26 mouse cellular contexts compared by ENCODE assay signal in genomic region chr13:51879571-51879970, GRCm38 (mm10). TPM values are rescaled to one million over a fixed set of nuclear protein-coding genes. Genes with fewer than 3 reads are reported as not detected.
A peak's percentile ranks its signal among the peaks of the same experiment; 100 is the strongest.
DNase-seq lines count a peak whose midpoint lies in the region; ATAC-seq and TF ChIP-seq lines count a peak whose summit lies in the region.
"Had no signal": no experiment of that assay in that cellular context is flagged by ENCODE, and none has a peak within 500 bp of the region (broad histone marks: within the 10 kb centered on the region; RNA-seq: fewer than 3 reads in every experiment).

No protein-coding gene starts in this region.

- no peak overlapping the region for H3K9ac ChIP-seq in heart, embryonic 15.5 days
- no peak overlapping the region for H3K9ac ChIP-seq in midbrain, embryonic 11.5 days (ENCODE audit: low read length)
- no peak overlapping the region for H3K9ac ChIP-seq in midbrain, embryonic 16.5 days (ENCODE audit: low read depth, low read length)
- H3K9ac ChIP-seq: embryonic facial prominence, embryonic 13.5 days; forebrain, embryonic 12.5 days; forebrain, embryonic 15.5 days; hindbrain, embryonic 13.5 days; intestine, embryonic 15.5 days had no signal

- peak overlapping the region; percentile 66 for H3K27ac ChIP-seq in gastrocnemius, adult 2 months
- H3K27ac ChIP-seq in heart, embryonic 10.5 days, result peak overlapping the region; percentile 82
- H3K27ac ChIP-seq in heart, embryonic 15.5 days, result peak overlapping the region; percentile 58; the same call in 1 of the 2 replicates
- no peak overlapping the region for H3K27ac ChIP-seq in midbrain, embryonic 11.5 days (ENCODE audit: low read depth, low read length)
- H3K27ac ChIP-seq in midbrain, embryonic 16.5 days (ENCODE audit: low read length), result no peak overlapping the region
- H3K27ac ChIP-seq: embryonic facial prominence, embryonic 10.5 days; embryonic facial prominence, embryonic 13.5 days; forebrain, embryonic 12.5 days; forebrain, embryonic 15.5 days; hindbrain, embryonic 10.5 days; hindbrain, embryonic 13.5 days; intestine, embryonic 15.5 days had no signal

- DNase-seq in gastrocnemius, adult 2 months, result no peak
- DNase-seq in gastrocnemius, postnatal 4 days (ENCODE audit: low spot score in 2 of 2), result no peak
- no peak for DNase-seq in heart, embryonic 10.5 days (ENCODE audit: low spot score)
- DNase-seq in heart, postnatal 25 days (ENCODE audit: low spot score), result no peak
- no peak for DNase-seq in heart, adult 9 months (ENCODE audit: low spot score in 2 of 2)
- peak; percentile 72 for DNase-seq in midbrain, embryonic 11.5 days (ENCODE audit: low spot score, missing footprints)
- DNase-seq: adrenal gland, adult 8-10 months; adrenal gland, postnatal 25 days; cerebellum, adult 11-12 months; cerebellum, adult 8-10 months; cerebellum, postnatal 36 days; embryo, embryonic 11 days; kidney, adult 11 months; kidney, adult 8-10 months had no signal

- no peak overlapping the region for H3K4me3 ChIP-seq in gastrocnemius, adult 2 months
- H3K4me3 ChIP-seq in heart, embryonic 10.5 days, result no peak overlapping the region
- no peak overlapping the region for H3K4me3 ChIP-seq in heart, embryonic 15.5 days
- no peak overlapping the region for H3K4me3 ChIP-seq in midbrain, embryonic 11.5 days (ENCODE audit: low read depth, low read length)
- H3K4me3 ChIP-seq in midbrain, embryonic 16.5 days (ENCODE audit: low read depth, low read length), result no peak overlapping the region
- H3K4me3 ChIP-seq: embryonic facial prominence, embryonic 10.5 days; embryonic facial prominence, embryonic 13.5 days; erythroblast, embryonic 14.5 days; forebrain, embryonic 12.5 days; forebrain, embryonic 15.5 days; hindbrain, embryonic 10.5 days; hindbrain, embryonic 13.5 days; intestine, embryonic 15.5 days had no signal

- peaks cover 61% of the 10 kb centered on the region for H3K4me1 ChIP-seq in heart, embryonic 10.5 days
- H3K4me1 ChIP-seq in heart, embryonic 15.5 days (replicated peaks), result peaks cover 57% of the 10 kb centered on the region
- H3K4me1 ChIP-seq in midbrain, embryonic 11.5 days (ENCODE audit: control insufficient read depth, insufficient read depth, low read length), result peaks cover 3% of the 10 kb centered on the region; the same call in 1 of the 2 replicates
- no peaks in the 10 kb centered on the region for H3K4me1 ChIP-seq in midbrain, embryonic 16.5 days (ENCODE audit: control insufficient read depth, insufficient read depth, low read length)
- H3K4me1 ChIP-seq: forebrain, embryonic 15.5 days; hindbrain, embryonic 13.5 days had no signal

- intact Hi-C loops in gastrocnemius, adult 2 months (cut with DNase I), result no loop called here
- intact Hi-C loops in heart, postnatal 25 days (cut with DNase I), result no loop called here

- H3K36me3 ChIP-seq in heart, embryonic 10.5 days, result no peaks in the 10 kb centered on the region
- H3K36me3 ChIP-seq in heart, embryonic 15.5 days, result no peaks in the 10 kb centered on the region
- no peaks in the 10 kb centered on the region for H3K36me3 ChIP-seq in midbrain, embryonic 11.5 days (ENCODE audit: control insufficient read depth, insufficient read depth, low read length)
- H3K36me3 ChIP-seq in midbrain, embryonic 16.5 days (ENCODE audit: control insufficient read depth, insufficient read depth, low read length), result no peaks in the 10 kb centered on the region
- H3K36me3 ChIP-seq: embryonic facial prominence, embryonic 10.5 days; embryonic facial prominence, embryonic 13.5 days; forebrain, embryonic 12.5 days; forebrain, embryonic 15.5 days; hindbrain, embryonic 10.5 days; hindbrain, embryonic 13.5 days; intestine, embryonic 15.5 days had no signal

- no peaks in the 10 kb centered on the region for H3K9me3 ChIP-seq in heart, embryonic 10.5 days
- no peaks in the 10 kb centered on the region for H3K9me3 ChIP-seq in heart, embryonic 15.5 days (replicated peaks)
- H3K9me3 ChIP-seq in midbrain, embryonic 11.5 days (ENCODE audit: control insufficient read depth, low read length), result no peaks in the 10 kb centered on the region
- no peaks in the 10 kb centered on the region for H3K9me3 ChIP-seq in midbrain, embryonic 16.5 days (replicated peaks; ENCODE audit: control insufficient read depth, low read length, poor library complexity, severe bottlenecking)
- H3K9me3 ChIP-seq: embryonic facial prominence, embryonic 10.5 days; embryonic facial prominence, embryonic 13.5 days; forebrain, embryonic 12.5 days; forebrain, embryonic 15.5 days; hindbrain, embryonic 10.5 days; hindbrain, embryonic 13.5 days; intestine, embryonic 15.5 days had no signal

- TF ChIP-seq CTCF in gastrocnemius, adult 2 months (IDR thresholded peaks at IDR 0.05), result no peak

- ATAC-seq in heart, embryonic 15.5 days (replicated peaks; ENCODE audit: insufficient number of reproducible peaks, insufficient read depth, low FRiP score, low read depth), result no peak
- no peak for ATAC-seq in midbrain, embryonic 11.5 days (ENCODE audit: low FRiP score)
- no peak for ATAC-seq in midbrain, embryonic 16.5 days
- ATAC-seq: activated CD4-positive, CD25-positive, alpha-beta regulatory T cell, adult 4 months; forebrain, embryonic 15.5 days; hindbrain, embryonic 16.5 days; intestine, embryonic 15.5 days had no signal

- 86% methylated on average over 3 of the region's 3 CpGs for WGBS in heart, embryonic 10.5 days
- 87% methylated on average over 3 of the region's 3 CpGs for WGBS in heart, embryonic 15.5 days
- WGBS in midbrain, embryonic 11.5 days, result 90% methylated on average over 3 of the region's 3 CpGs
- 91% methylated on average over 3 of the region's 3 CpGs for WGBS in midbrain, embryonic 16.5 days

- no peak overlapping the region for H3K4me2 ChIP-seq in heart, embryonic 15.5 days
- H3K4me2 ChIP-seq in midbrain, embryonic 11.5 days, result no peak overlapping the region
- H3K4me2 ChIP-seq in midbrain, embryonic 16.5 days (ENCODE audit: low read length), result no peak overlapping the region
- H3K4me2 ChIP-seq: embryonic facial prominence, embryonic 13.5 days; forebrain, embryonic 12.5 days; forebrain, embryonic 15.5 days; hindbrain, embryonic 13.5 days; intestine, embryonic 15.5 days had no signal

- no peaks in the 10 kb centered on the region for H3K27me3 ChIP-seq in heart, embryonic 10.5 days (ENCODE audit: insufficient read depth, poor library complexity, severe bottlenecking)
- no peaks in the 10 kb centered on the region for H3K27me3 ChIP-seq in heart, embryonic 15.5 days
- H3K27me3 ChIP-seq in midbrain, embryonic 11.5 days (ENCODE audit: control insufficient read depth, insufficient read depth, low read length), result no peaks in the 10 kb centered on the region
- H3K27me3 ChIP-seq in midbrain, embryonic 16.5 days (ENCODE audit: control insufficient read depth, insufficient read depth, low read depth, low read length), result no peaks in the 10 kb centered on the region
- H3K27me3 ChIP-seq: embryonic facial prominence, embryonic 13.5 days; forebrain, embryonic 15.5 days; intestine, embryonic 15.5 days had no signal

RNA-seq across cellular contexts. Expression of gene Gadd45g, which starts 33.1 kb away (rescaled TPM):
- 100 to 1,000 TPM in 1 of 2 experiments, 10 to 100 TPM in 1; 22.4 to 127 TPM for total RNA-seq in gastrocnemius, adult 2 months (2021)
- 10 to 100 TPM; 11.6 to 13.3 TPM for total RNA-seq in gastrocnemius, postnatal 4 days (2021)
- polyA plus RNA-seq in heart, embryonic 10.5 days (2016; fragmentation: Nextera tagmentation; extraction: Ambion mirVana), result 53.3 and 61.0 TPM in 2 replicates
- 10 to 100 TPM; 11.6 to 21.6 TPM for total RNA-seq in heart, postnatal 25 days (2021)
- polyA plus RNA-seq in heart, embryonic 15.5 days (2015; fragmentation: Nextera tagmentation; extraction: Ambion mirVana), result 47.3 and 49.1 TPM in 2 replicates
- 252 and 256 TPM in 2 replicates for polyA plus RNA-seq in midbrain, embryonic 11.5 days (2014; fragmentation: Nextera tagmentation; extraction: Ambion mirVana)
- 44.2 and 45.5 TPM in 2 replicates for polyA plus RNA-seq in midbrain, embryonic 16.5 days (2015; fragmentation: Nextera tagmentation; extraction: Ambion mirVana)

Comparison
In these comparisons a context has a peak if more than half of its experiments do, and no peak if none do; other contexts are left out.
1. H3K27ac ChIP-seq: peak in gastrocnemius, adult 2 months (single experiment), heart, embryonic 10.5 days (single experiment) and heart, embryonic 15.5 days (single experiment); none in midbrain, embryonic 11.5 days (single experiment) and midbrain, embryonic 16.5 days (single experiment).